Mouse (Mus musculus) cortical plate, adult 2 months (tissue): Measurements from ENCODE around the gene Sumo1. TPM values are rescaled to one million over a fixed set of nuclear protein-coding genes. Genes with fewer than 3 reads are reported as not detected.
A peak's percentile ranks its signal among the peaks of the same experiment; 100 is the strongest.

Source experiments
- H3K27ac ChIP-seq: fragments of 200-500 bp; 2 replicates; pipeline ENCODE4 v1.5.1; 2012; ENCODE audit warnings: low read length, control low read depth, inconsistent platforms; ENCODE audit not compliant: insufficient read depth
- H3K4me1 ChIP-seq: fragments of 200-500 bp; 2 replicates; pipeline ENCODE4 v1.6.1; 2011; ENCODE audit warnings: low read length; ENCODE audit not compliant: control insufficient read depth, insufficient read depth
- H3K4me3 ChIP-seq: fragments of 200-500 bp; 2 replicates; pipeline ENCODE4 v1.5.1; 2011; ENCODE audit warnings: mild to moderate bottlenecking, low read length, control low read depth; ENCODE audit not compliant: insufficient read depth
- CTCF ChIP-seq: fragments of 200-500 bp; IDR thresholded peaks from 2 replicates; pipeline ENCODE4 v1.5.1; 2011; ENCODE audit warnings: mild to moderate bottlenecking, control low read depth, low read length; ENCODE audit not compliant: insufficient read depth; ENCODE audit errors: extremely low read depth
- POLR2A ChIP-seq: fragments of 200-500 bp; IDR thresholded peaks from 2 replicates; pipeline ENCODE4 v1.6.1; 2011; ENCODE audit warnings: mild to moderate bottlenecking, low read length, control low read depth; ENCODE audit not compliant: insufficient read depth; ENCODE audit errors: extremely low read depth
- polyA plus RNA-seq: library from polyadenylated mRNA; depleted of rRNA; stranded (reverse); fragments of >200 nt; gene quantifications from 2 replicates; pipeline ENCODE4 v1.2.3, GENCODE M21; 2012; rRNA removed

The Sumo1 gene
- 113 and 116 TPM in 2 replicates for polyA plus RNA-seq

GRCm38 (mm10) chr1:59670641-59671168 is at the start of gene Sumo1:
TSS of gene Sumo1 (minus strand) at chr1:59670834.
- peaks cover 2% of the 10 kb centered on the region; the same call in 1 of the 2 replicates for H3K4me1 ChIP-seq
- peak within 1 kb of the TSS; percentile 68 for H3K4me3 ChIP-seq
- TF ChIP-seq CTCF, result no peak
- peak; percentile 94 for TF ChIP-seq POLR2A
- H3K27ac ChIP-seq, result peak within 1 kb of the TSS; percentile 24

- H3K4me1 ChIP-seq, result no peaks in the 10 kb centered on the region
- H3K27ac ChIP-seq, result no peak overlapping the region
- H3K4me3 ChIP-seq, result no peak overlapping the region
- TF ChIP-seq CTCF (no peak), POLR2A (no peak)
These were observed 49.3 kb upstream of the Sumo1 start for GRCm38 (mm10) chr1:59719900-59720299.

GRCm38 (mm10) chr1:59701766-59702165 is 31.1 kb upstream of the Sumo1 start:
- no peak overlapping the region for H3K4me3 ChIP-seq
- no peak overlapping the region for H3K27ac ChIP-seq
- TF ChIP-seq POLR2A (no peak), CTCF (no peak)
- no peaks in the 10 kb centered on the region for H3K4me1 ChIP-seq

- Histone ChIP-seq H3K4me1 (no peaks in the 10 kb centered on the region), H3K27ac (no peak overlapping the region), H3K4me3 (no peak overlapping the region)
- TF ChIP-seq CTCF (no peak), POLR2A (no peak)
These were observed 27.6 kb upstream of the Sumo1 start for GRCm38 (mm10) chr1:59698207-59698606.

- TF ChIP-seq CTCF, result no peak
- no peak for TF ChIP-seq POLR2A
- Histone ChIP-seq H3K4me1 (no peaks in the 10 kb centered on the region), H3K4me3 (no peak overlapping the region)
These were observed 27.1 kb upstream of the Sumo1 start for GRCm38 (mm10) chr1:59697751-59698150.

GRCm38 (mm10) chr1:59690467-59690866 is 19.8 kb upstream of the Sumo1 start:
- TF ChIP-seq POLR2A (no peak), CTCF (no peak)
- Histone ChIP-seq H3K27ac (no peak overlapping the region), H3K4me1 (peaks cover 2% of the 10 kb centered on the region; the same call in 1 of the 2 replicates), H3K4me3 (no peak overlapping the region)

More at GRCm38 (mm10) chr1:59697751-59698150, 27.1 kb upstream of the Sumo1 start:
- no peak overlapping the region for H3K27ac ChIP-seq

GRCm38 (mm10) chr1:59687493-59687892 is 16.9 kb upstream of the Sumo1 start:
- Histone ChIP-seq H3K4me1 (peaks cover 3% of the 10 kb centered on the region; the same call in 1 of the 2 replicates), H3K27ac (no peak overlapping the region), H3K4me3 (no peak overlapping the region)
- TF ChIP-seq CTCF, result no peak
- TF ChIP-seq POLR2A, result no peak

- H3K4me3 ChIP-seq, result peak within 1 kb of the TSS; percentile 72
- H3K27ac ChIP-seq, result no peak within 1 kb of the TSS
- peaks cover 3% of the 10 kb centered on the region; the same call in 1 of the 2 replicates for H3K4me1 ChIP-seq
- peak; percentile 91; the same call in 1 of the 2 replicates for TF ChIP-seq POLR2A
- no peak for TF ChIP-seq CTCF
These were observed 14.5 kb upstream of the Sumo1 start, which contains the start of gene Nop58 for GRCm38 (mm10) chr1:59684819-59685755. TSS of gene Nop58 (plus strand) at chr1:59684971.

- TF ChIP-seq POLR2A (no peak), CTCF (no peak)
- peaks cover 3% of the 10 kb centered on the region; the same call in 1 of the 2 replicates for H3K4me1 ChIP-seq
- H3K27ac ChIP-seq, result no peak overlapping the region
- H3K4me3 ChIP-seq, result peak overlapping the region; percentile 72
These were observed 13.5 kb upstream of the Sumo1 start for GRCm38 (mm10) chr1:59683926-59684818.

GRCm38 (mm10) chr1:59673661-59674060 is 3.0 kb upstream of the Sumo1 start:
- H3K4me1 ChIP-seq, result peaks cover 2% of the 10 kb centered on the region; the same call in 1 of the 2 replicates
- TF ChIP-seq POLR2A, result no peak
- no peak for TF ChIP-seq CTCF
- H3K4me3 ChIP-seq, result no peak overlapping the region
- H3K27ac ChIP-seq, result no peak overlapping the region
